Mouse (Mus musculus) brain, embryonic 14.5 days (tissue): Measurements from ENCODE around the gene Sall2. TPM values are rescaled to one million over a fixed set of nuclear protein-coding genes. Genes with fewer than 3 reads are reported as not detected.
A peak's percentile ranks its signal among the peaks of the same experiment; 100 is the strongest.

Experiments used
- DNase-seq: peaks from one replicate; pipeline ENCODE4 v3.0.0-alpha.2; 2011; ENCODE audit warnings: low read depth
- CTCF ChIP-seq: fragments of 200-500 bp; IDR thresholded peaks from 2 replicates; pipeline ENCODE4 v1.5.1; 2012; ENCODE audit warnings: inconsistent platforms, mild to moderate bottlenecking, moderate library complexity, borderline replicate concordance; ENCODE audit not compliant: insufficient read depth, insufficient read length; ENCODE audit errors: extremely low read depth
- POLR2A ChIP-seq: fragments of 200-500 bp; IDR thresholded peaks from 2 replicates; pipeline ENCODE4 v1.6.1; 2012; ENCODE audit warnings: mild to moderate bottlenecking, inconsistent platforms, borderline replicate concordance; ENCODE audit not compliant: poor library complexity, insufficient read depth, insufficient read length, severe bottlenecking; ENCODE audit errors: extremely low read depth
- polyA plus RNA-seq: library from polyadenylated mRNA; depleted of rRNA; stranded (reverse); fragments of >200 nt; gene quantifications from 2 replicates; pipeline ENCODE4 v1.2.3, GENCODE M21; 2012; rRNA removed

The Sall2 gene
- polyA plus RNA-seq, 1 experiment, result 72.6 TPM

GRCm38 (mm10) chr14:52283629-52284028 lies 44.9 kb downstream of the Sall2 start:
- TF ChIP-seq CTCF, result no peak
- DNase-seq, result no peak

GRCm38 (mm10) chr14:52279747-52280120 lies 48.8 kb downstream of the Sall2 start:
- TF ChIP-seq POLR2A (no peak), CTCF (no peak)
- no peak for DNase-seq

GRCm38 (mm10) chr14:52278932-52279746 lies 49.4 kb downstream of the Sall2 start, which contains the start of the genes Tox4 and Rab2b:
Gene Tox4, plus strand, starts transcription at chr14:52279146.
Gene Rab2b, minus strand, starts transcription at chr14:52279545.
- TF ChIP-seq CTCF (peak; percentile 100), POLR2A (peak; percentile 69; the same call in 1 of the 2 replicates)
- peak; percentile 100 for DNase-seq

GRCm38 (mm10) chr14:52277210-52277609 lies 51.4 kb downstream of the Sall2 start:
- no peak for DNase-seq
- TF ChIP-seq CTCF, result no peak
- TF ChIP-seq POLR2A, result no peak

DNA sequence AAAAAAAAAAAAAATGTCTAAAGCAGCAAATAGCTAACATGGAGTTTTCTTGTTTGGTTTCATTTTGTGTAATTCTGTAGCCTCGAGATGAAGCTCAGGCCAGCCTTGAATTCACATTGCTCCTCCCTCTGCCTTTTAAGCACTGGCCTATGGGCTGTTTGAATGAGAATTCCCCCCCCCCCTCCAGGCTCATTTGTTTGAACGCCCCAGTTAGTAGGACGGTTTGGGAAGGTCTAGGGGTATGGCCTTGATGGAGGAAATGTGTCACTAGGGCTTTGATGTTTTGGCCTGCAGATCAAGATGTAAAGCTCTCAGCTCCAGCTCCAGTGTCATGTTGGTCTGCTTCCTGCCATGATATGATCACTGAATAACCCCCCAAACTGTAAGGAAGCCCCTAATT lies 55.8 kb downstream of the Sall2 start:
- TF ChIP-seq CTCF (no peak), POLR2A (no peak)

More for the DNA sequence above, 55.8 kb downstream of the Sall2 start:
- no peak for DNase-seq

Other genes with a start within 250 kb of the Sall2 start
- gene Hnrnpc, start 224.7 kb downstream of the Sall2 start, polyA plus RNA-seq, result 405 and 455 TPM in 2 replicates
- 2.0 and 2.3 TPM in 2 replicates for gene Rpgrip1, start 218.1 kb downstream of the Sall2 start, polyA plus RNA-seq
- gene Supt16, start 131.3 kb downstream of the Sall2 start, polyA plus RNA-seq, result 28.9 and 44.9 TPM in 2 replicates
- 54.4 and 75.4 TPM in 2 replicates for gene Chd8, start 71.0 kb downstream of the Sall2 start, polyA plus RNA-seq
- gene Tox4, start 49.6 kb downstream of the Sall2 start, polyA plus RNA-seq, result 54.6 and 58.9 TPM in 2 replicates
- 51.7 and 59.0 TPM in 2 replicates for gene Rab2b, start 49.2 kb downstream of the Sall2 start, polyA plus RNA-seq
- gene Mettl3, start 23.6 kb downstream of the Sall2 start, polyA plus RNA-seq, result 46.1 and 46.2 TPM in 2 replicates
- not detected in 2 replicates for gene Olfr1513, start 27.6 kb upstream of the Sall2 start, polyA plus RNA-seq
- gene Olfr1512, start 50.4 kb upstream of the Sall2 start, polyA plus RNA-seq, result not detected in 2 replicates
- not detected in 2 replicates for gene Olfr1511, start 68.6 kb upstream of the Sall2 start, polyA plus RNA-seq
- not detected in 2 replicates for gene Olfr1510, start 85.6 kb upstream of the Sall2 start, polyA plus RNA-seq
- gene Olfr1509, start 114.2 kb upstream of the Sall2 start, polyA plus RNA-seq, result not detected in 2 replicates
- not detected in 2 replicates for gene Olfr1508, start 138.7 kb upstream of the Sall2 start, polyA plus RNA-seq
- gene Olfr1507, start 167.0 kb upstream of the Sall2 start, polyA plus RNA-seq, result not detected in 2 replicates